Mouse (Mus musculus): ENCODE results near the gene Mob2. TPM values are rescaled to one million over a fixed set of nuclear protein-coding genes. Genes with fewer than 3 reads are reported as not detected.

Mob2 gene
- polyA plus RNA-seq, 1 experiment from 2014 or later, result 61.5 TPM

GRCm38 (mm10) chr7:142088886-142089285 lies 28.0 kb upstream of the Mob2 start:
- Histone ChIP-seq H3K9me3 (ENCODE audit: control insufficient read depth, low read length) (no peaks in the 10 kb centered on the region), H3K4me2 (replicated peaks; ENCODE audit: low read depth) (no peak overlapping the region), H3K27ac (replicated peaks) (no peak overlapping the region), H3K9ac (ENCODE audit: low read length) (no peak overlapping the region), H3K36me3 (ENCODE audit: control insufficient read depth, insufficient read depth, low read length) (no peaks in the 10 kb centered on the region), H3K4me3 (ENCODE audit: low read depth, low read length) (no peak overlapping the region), H3K4me1 (replicated peaks; ENCODE audit: control insufficient read depth, insufficient read depth) (peaks cover 3% of the 10 kb centered on the region; the same call in 1 of the 2 replicates), H3K27me3 (ENCODE audit: control insufficient read depth, insufficient read depth, low read length) (no peaks in the 10 kb centered on the region)
- WGBS, result 11% methylated on average over 5 of the region's 5 CpGs
- no peak for DNase-seq (ENCODE audit: low spot score)
- TF ChIP-seq CTCF (IDR thresholded peaks at IDR 0.05; ENCODE audit: low read depth), result no peak
- no peak for TF ChIP-seq EP300 (optimal IDR thresholded peaks at IDR 0.05)
- peak; percentile 45 for ATAC-seq (ENCODE audit: low FRiP score, low TSS enrichment)

DNA sequence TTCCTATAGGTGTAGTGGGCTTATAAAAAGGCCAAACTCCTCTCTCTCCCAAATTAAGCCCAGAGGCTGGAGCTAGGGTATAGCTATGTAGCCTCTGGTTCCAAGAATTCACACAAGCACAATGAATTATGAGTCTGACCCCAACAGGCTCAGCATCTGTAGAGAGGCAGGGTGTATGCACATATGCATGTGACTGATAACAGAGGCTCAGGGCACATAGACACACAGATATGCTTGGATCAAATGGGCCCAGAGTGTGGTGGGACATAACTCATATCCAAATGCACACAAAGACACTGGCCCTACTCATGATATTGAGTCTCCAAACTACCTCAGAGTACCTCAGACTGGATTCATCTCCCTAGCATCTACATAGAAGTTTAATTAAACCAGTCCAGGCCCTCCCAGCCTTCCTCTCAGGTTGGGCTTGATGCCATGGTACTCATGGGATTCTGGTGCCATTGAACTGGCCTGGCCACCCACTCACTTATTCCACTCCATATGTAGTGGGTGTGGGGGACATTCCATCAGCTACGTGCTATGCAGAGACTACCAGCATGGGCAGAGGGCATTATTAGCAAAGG lies 26.3 kb upstream of the Mob2 start:
- Histone ChIP-seq H3K27ac (replicated peaks) (no peak overlapping the region), H3K4me1 (replicated peaks; ENCODE audit: control insufficient read depth, insufficient read depth) (peaks cover 3% of the 10 kb centered on the region; the same call in 1 of the 2 replicates), H3K27me3 (ENCODE audit: control insufficient read depth, insufficient read depth, low read length) (peaks cover 4% of the 10 kb centered on the region; the same call in 1 of the 2 replicates), H3K9ac (ENCODE audit: low read length) (no peak overlapping the region), H3K4me2 (replicated peaks; ENCODE audit: low read depth) (no peak overlapping the region), H3K4me3 (ENCODE audit: low read depth, low read length) (no peak overlapping the region), H3K9me3 (ENCODE audit: control insufficient read depth, low read length) (no peaks in the 10 kb centered on the region), H3K36me3 (ENCODE audit: control insufficient read depth, insufficient read depth, low read length) (no peaks in the 10 kb centered on the region; the same call in 1 of the 2 replicates)
- TF ChIP-seq CTCF (IDR thresholded peaks at IDR 0.05; ENCODE audit: low read depth) (no peak), EP300 (optimal IDR thresholded peaks at IDR 0.05) (no peak)
- no peak for DNase-seq (ENCODE audit: low spot score)
- ATAC-seq (ENCODE audit: low FRiP score, low TSS enrichment), result no peak
- WGBS, result 80% methylated on average over 1 of the region's 1 CpGs

- Histone ChIP-seq H3K4me2 (replicated peaks; ENCODE audit: low read depth) (no peak overlapping the region), H3K27ac (replicated peaks) (no peak overlapping the region), H3K4me1 (replicated peaks; ENCODE audit: control insufficient read depth, insufficient read depth) (peaks cover 3% of the 10 kb centered on the region; the same call in 1 of the 2 replicates), H3K9me3 (ENCODE audit: control insufficient read depth, low read length) (no peaks in the 10 kb centered on the region), H3K9ac (ENCODE audit: low read length) (no peak overlapping the region), H3K27me3 (ENCODE audit: control insufficient read depth, insufficient read depth, low read length) (peaks cover 4% of the 10 kb centered on the region; the same call in 1 of the 2 replicates), H3K4me3 (ENCODE audit: low read depth, low read length) (no peak overlapping the region), H3K36me3 (ENCODE audit: control insufficient read depth, insufficient read depth, low read length) (no peaks in the 10 kb centered on the region; the same call in 1 of the 2 replicates)
- 83% methylated on average over 4 of the region's 4 CpGs for WGBS
- DNase-seq (ENCODE audit: low spot score), result no peak
- no peak for ATAC-seq (ENCODE audit: low FRiP score, low TSS enrichment)
- no peak for TF ChIP-seq CTCF (IDR thresholded peaks at IDR 0.05; ENCODE audit: low read depth)
- TF ChIP-seq EP300 (optimal IDR thresholded peaks at IDR 0.05), result no peak
Measured at GRCm38 (mm10) chr7:142086159-142086905, 25.5 kb upstream of the Mob2 start.

GRCm38 (mm10) chr7:142084820-142085219 lies 24.0 kb upstream of the Mob2 start:
- TF ChIP-seq CTCF (IDR thresholded peaks at IDR 0.05; ENCODE audit: low read depth) (no peak), EP300 (optimal IDR thresholded peaks at IDR 0.05) (no peak)
- no peak overlapping the region for H3K4me3 ChIP-seq (ENCODE audit: low read depth, low read length)
- H3K4me1 ChIP-seq (replicated peaks; ENCODE audit: control insufficient read depth, insufficient read depth), result peaks cover 3% of the 10 kb centered on the region; the same call in 1 of the 2 replicates
- H3K36me3 ChIP-seq (ENCODE audit: control insufficient read depth, insufficient read depth, low read length), result no peaks in the 10 kb centered on the region; the same call in 1 of the 2 replicates
- H3K9ac ChIP-seq (ENCODE audit: low read length), result no peak overlapping the region
- H3K4me2 ChIP-seq (replicated peaks; ENCODE audit: low read depth), result no peak overlapping the region
- H3K27ac ChIP-seq (replicated peaks), result peak overlapping the region; percentile 49; the same call in 1 of the 2 replicates
- no peaks in the 10 kb centered on the region for H3K9me3 ChIP-seq (ENCODE audit: control insufficient read depth, low read length)
- peak; percentile 41; the same call in 1 of the 2 replicates for ATAC-seq (ENCODE audit: low FRiP score, low TSS enrichment)
- 31% methylated on average over 3 of the region's 3 CpGs for WGBS
- peaks cover 4% of the 10 kb centered on the region; the same call in 1 of the 2 replicates for H3K27me3 ChIP-seq (ENCODE audit: control insufficient read depth, insufficient read depth, low read length)
- peak; percentile 58 for DNase-seq (ENCODE audit: low spot score)

DNA sequence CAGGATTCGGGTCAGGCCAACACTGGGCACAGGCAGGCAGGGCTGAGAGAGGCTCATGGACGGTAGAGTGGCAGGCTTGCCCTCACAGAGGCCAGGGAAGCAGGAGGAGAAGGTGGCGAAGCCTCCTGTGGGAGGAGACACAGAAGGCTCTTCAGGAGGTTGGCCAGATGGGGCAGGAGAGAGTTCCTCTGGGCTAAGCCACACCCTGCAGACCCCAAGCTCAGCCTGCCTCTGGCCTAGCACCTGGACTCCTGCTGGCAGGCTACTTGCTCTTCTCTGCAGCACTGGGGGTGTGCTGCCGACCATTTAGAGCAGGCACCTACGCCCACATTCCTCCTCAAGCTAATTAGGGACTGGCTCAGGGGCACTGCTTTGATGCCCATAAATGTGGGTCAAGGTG lies 23.5 kb upstream of the Mob2 start:
- TF ChIP-seq EP300 (optimal IDR thresholded peaks at IDR 0.05), result no peak
- TF ChIP-seq CTCF (IDR thresholded peaks at IDR 0.05; ENCODE audit: low read depth), result peak; percentile 26
- Histone ChIP-seq H3K9ac (ENCODE audit: low read length) (0 out of 2 replicates have a peak overlapping the region, but pooled peaks have one; percentile 0), H3K27me3 (ENCODE audit: control insufficient read depth, insufficient read depth, low read length) (peaks cover 4% of the 10 kb centered on the region; the same call in 1 of the 2 replicates), H3K4me3 (ENCODE audit: low read depth, low read length) (no peak overlapping the region), H3K9me3 (ENCODE audit: control insufficient read depth, low read length) (no peaks in the 10 kb centered on the region), H3K4me2 (replicated peaks; ENCODE audit: low read depth) (no peak overlapping the region), H3K4me1 (replicated peaks; ENCODE audit: control insufficient read depth, insufficient read depth) (peaks cover 3% of the 10 kb centered on the region; the same call in 1 of the 2 replicates), H3K36me3 (ENCODE audit: control insufficient read depth, insufficient read depth, low read length) (no peaks in the 10 kb centered on the region; the same call in 1 of the 2 replicates), H3K27ac (replicated peaks) (peak overlapping the region; percentile 49)
- WGBS, result 34% methylated on average over 4 of the region's 5 CpGs
- DNase-seq (ENCODE audit: low spot score) (no peak), ATAC-seq (ENCODE audit: low FRiP score, low TSS enrichment) (peak; percentile 38; the same call in 1 of the 2 replicates)
